Mouse (Mus musculus): Measurements from ENCODE around the gene Pik3ip1.

DNA sequence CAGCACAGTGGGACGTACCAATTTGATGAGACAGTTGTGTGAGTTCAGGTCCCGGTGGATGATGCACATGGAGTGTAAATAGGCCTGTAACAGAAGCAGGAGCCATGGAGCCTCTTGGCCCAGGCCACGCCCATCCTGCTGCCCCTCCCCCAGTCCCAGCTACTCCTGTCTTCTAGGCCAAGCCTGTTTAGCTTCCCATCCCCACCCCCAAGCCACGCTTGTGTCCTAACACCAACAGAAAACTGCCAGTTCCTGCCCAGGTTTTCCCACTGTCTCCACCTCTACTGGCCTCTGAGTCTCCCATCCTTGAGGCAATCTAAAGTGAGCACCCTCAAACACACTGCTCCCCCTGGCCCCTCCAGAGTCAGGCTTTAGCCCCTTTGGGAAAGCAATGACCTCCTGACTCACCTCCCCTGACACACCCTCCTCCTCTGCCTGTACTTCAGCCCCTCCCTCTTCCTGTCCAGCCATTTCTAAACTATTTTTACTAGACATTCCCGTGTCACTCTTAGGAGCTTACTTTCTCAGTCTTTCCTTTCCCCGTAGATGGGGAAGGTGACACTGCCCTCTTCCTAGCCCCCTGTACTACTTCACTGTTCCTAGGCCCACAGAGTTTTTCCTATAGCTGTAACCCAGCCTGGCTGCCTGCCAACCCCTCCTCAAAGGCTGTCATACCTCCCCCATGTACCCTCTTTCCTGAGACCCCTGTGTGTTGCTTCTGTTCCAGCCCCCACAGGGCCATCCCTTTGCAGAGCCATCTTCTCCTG lies 18.6 kb downstream of the Pik3ip1 start:
- TF ChIP-seq CTCF (IDR thresholded peaks at IDR 0.05; ENCODE audit: extremely low read depth, insufficient read depth, insufficient read length, insufficient replicate concordance) (no peak), POLR2A (IDR thresholded peaks at IDR 0.05; ENCODE audit: low read depth, low read length) (no peak)

Measured in spleen, adult 2 months (tissue).